Mouse (Mus musculus) left cerebral cortex, adult 9 months (tissue): ENCODE results near the gene Cebpzos.

Experiments
- DNase-seq, 2 experiments: peaks; one replicate each; pipeline ENCODE4 v3.0.0; 2022; ENCODE audit warnings: low spot score in 2 of 2

The Cebpzos gene

GRCm38 (mm10) chr17:78916369-78916813, at the start of gene Cebpzos:
Cebpzos (plus strand) TSS chr17:78916500.
- DNase-seq = peak; percentile 83 to 92

- no peak for DNase-seq
Measured at GRCm38 (mm10) chr17:78873886-78874285, 42.4 kb upstream of the Cebpzos start.

- DNase-seq = no peak
Measured at GRCm38 (mm10) chr17:78881878-78882304, 34.4 kb upstream of the Cebpzos start.

- peak in 1 of 2 experiments; percentile 48 for DNase-seq
Measured at GRCm38 (mm10) chr17:78882401-78883112, 33.7 kb upstream of the Cebpzos start, which contains the start of gene Eif2ak2. Eif2ak2 (minus strand) TSS chr17:78882573.

GRCm38 (mm10) chr17:78883291-78883690, 33.0 kb upstream of the Cebpzos start:
- DNase-seq = no peak

- no peak for DNase-seq
Measured at GRCm38 (mm10) chr17:78885286-78886065, 30.8 kb upstream of the Cebpzos start.

GRCm38 (mm10) chr17:78888554-78888953, 27.7 kb upstream of the Cebpzos start:
- no peak for DNase-seq

- DNase-seq = no peak
Measured at GRCm38 (mm10) chr17:78889184-78889583, 27.1 kb upstream of the Cebpzos start.

- DNase-seq = no peak
Measured at GRCm38 (mm10) chr17:78891020-78891419, 25.3 kb upstream of the Cebpzos start.

- no peak for DNase-seq
Measured at GRCm38 (mm10) chr17:78894991-78895390, 21.3 kb upstream of the Cebpzos start.

- peak in 1 of 2 experiments; percentile 31 for DNase-seq
Measured at GRCm38 (mm10) chr17:78895394-78895793, 20.9 kb upstream of the Cebpzos start.

- no peak for DNase-seq
Measured at GRCm38 (mm10) chr17:78903158-78903557, 13.1 kb upstream of the Cebpzos start.

- DNase-seq = no peak
Measured at GRCm38 (mm10) chr17:78906892-78907291, 9.4 kb upstream of the Cebpzos start, which contains the start of gene Sult6b1. Sult6b1 (minus strand) TSS chr17:78906992.

GRCm38 (mm10) chr17:78909374-78909773, 6.9 kb upstream of the Cebpzos start:
- no peak for DNase-seq

- no peak for DNase-seq
Measured at GRCm38 (mm10) chr17:78912861-78913281, 3.4 kb upstream of the Cebpzos start.

GRCm38 (mm10) chr17:78913921-78914320, 2.4 kb upstream of the Cebpzos start:
- DNase-seq = no peak

- DNase-seq = no peak
Measured at GRCm38 (mm10) chr17:78915772-78916171, 528 bp upstream of the Cebpzos start.

- DNase-seq = no peak
Measured at GRCm38 (mm10) chr17:78916899-78917298, 599 bp downstream of the Cebpzos start.

- no peak for DNase-seq
Measured at GRCm38 (mm10) chr17:78917696-78918095, 1.4 kb downstream of the Cebpzos start.

GRCm38 (mm10) chr17:78935857-78936256, 19.6 kb downstream of the Cebpzos start:
- DNase-seq = no peak

GRCm38 (mm10) chr17:78936466-78937228, 20.3 kb downstream of the Cebpzos start, which contains the start of the genes Cebpz and Ndufaf7:
Cebpz (minus strand) TSS chr17:78937066.
Ndufaf7 (plus strand) TSS chr17:78937136.
- peak; percentile 94 to 98 for DNase-seq
